Mouse (Mus musculus) cortical plate, adult 2 months (tissue): ENCODE results near the gene Nr1h3.
A peak's percentile ranks its signal among the peaks of the same experiment; 100 is the strongest.

Source experiments
- CTCF ChIP-seq: fragments of 200-500 bp; IDR thresholded peaks from 2 replicates; pipeline ENCODE4 v1.5.1; 2011; ENCODE audit warnings: mild to moderate bottlenecking, control low read depth, low read length; ENCODE audit not compliant: insufficient read depth; ENCODE audit errors: extremely low read depth
- POLR2A ChIP-seq: fragments of 200-500 bp; IDR thresholded peaks from 2 replicates; pipeline ENCODE4 v1.6.1; 2011; ENCODE audit warnings: mild to moderate bottlenecking, low read length, control low read depth; ENCODE audit not compliant: insufficient read depth; ENCODE audit errors: extremely low read depth

- TF ChIP-seq CTCF (peak; percentile 57; the same call in 1 of the 2 replicates), POLR2A (no peak)
Observed at GRCm38 (mm10) chr2:91194624-91195332, 7.9 kb downstream of the Nr1h3 start.
